Mouse (Mus musculus): ENCODE measurements around the gene Kcnc1. TPM values are rescaled to one million over a fixed set of nuclear protein-coding genes. Genes with fewer than 3 reads are reported as not detected.
A peak's percentile ranks its signal among the peaks of the same experiment; 100 is the strongest.

Gene Kcnc1
- polyA plus RNA-seq, 1 experiment = 28.9 TPM

- peak; percentile 93 for DNase-seq (ENCODE audit: low read depth)
- no peak for TF ChIP-seq CTCF (IDR thresholded peaks at IDR 0.05; ENCODE audit: borderline replicate concordance, extremely low read depth, insufficient read depth, insufficient read length)
- no peak for TF ChIP-seq POLR2A (IDR thresholded peaks at IDR 0.05; ENCODE audit: borderline replicate concordance, extremely low read depth, insufficient read depth, insufficient read length, poor library complexity, severe bottlenecking)
Observed at GRCm38 (mm10) chr7:46453930-46454679, 57.8 kb downstream of the Kcnc1 start.

- TF ChIP-seq POLR2A (IDR thresholded peaks at IDR 0.05; ENCODE audit: borderline replicate concordance, extremely low read depth, insufficient read depth, insufficient read length, poor library complexity, severe bottlenecking) (no peak), CTCF (IDR thresholded peaks at IDR 0.05; ENCODE audit: borderline replicate concordance, extremely low read depth, insufficient read depth, insufficient read length) (no peak)
- no peak for DNase-seq (ENCODE audit: low read depth)
Observed at GRCm38 (mm10) chr7:46457889-46458288, 61.6 kb downstream of the Kcnc1 start.

- peak; percentile 63 for DNase-seq (ENCODE audit: low read depth)
- TF ChIP-seq POLR2A (IDR thresholded peaks at IDR 0.05; ENCODE audit: borderline replicate concordance, extremely low read depth, insufficient read depth, insufficient read length, poor library complexity, severe bottlenecking) = no peak
- TF ChIP-seq CTCF (IDR thresholded peaks at IDR 0.05; ENCODE audit: borderline replicate concordance, extremely low read depth, insufficient read depth, insufficient read length) = no peak
Observed at GRCm38 (mm10) chr7:46459200-46459599, 62.9 kb downstream of the Kcnc1 start.

- DNase-seq (ENCODE audit: low read depth) = peak; percentile 27
- TF ChIP-seq POLR2A (IDR thresholded peaks at IDR 0.05; ENCODE audit: borderline replicate concordance, extremely low read depth, insufficient read depth, insufficient read length, poor library complexity, severe bottlenecking) (no peak), CTCF (IDR thresholded peaks at IDR 0.05; ENCODE audit: borderline replicate concordance, extremely low read depth, insufficient read depth, insufficient read length) (no peak)
Observed at GRCm38 (mm10) chr7:46459605-46460245, 63.4 kb downstream of the Kcnc1 start.

- peak; percentile 30 for DNase-seq (ENCODE audit: low read depth)
- TF ChIP-seq CTCF (IDR thresholded peaks at IDR 0.05; ENCODE audit: borderline replicate concordance, extremely low read depth, insufficient read depth, insufficient read length) = no peak
- TF ChIP-seq POLR2A (IDR thresholded peaks at IDR 0.05; ENCODE audit: borderline replicate concordance, extremely low read depth, insufficient read depth, insufficient read length, poor library complexity, severe bottlenecking) = no peak
Observed at GRCm38 (mm10) chr7:46462287-46462686, 66.0 kb downstream of the Kcnc1 start.

GRCm38 (mm10) chr7:46463136-46463535 lies 66.8 kb downstream of the Kcnc1 start:
- TF ChIP-seq POLR2A (IDR thresholded peaks at IDR 0.05; ENCODE audit: borderline replicate concordance, extremely low read depth, insufficient read depth, insufficient read length, poor library complexity, severe bottlenecking) (no peak), CTCF (IDR thresholded peaks at IDR 0.05; ENCODE audit: borderline replicate concordance, extremely low read depth, insufficient read depth, insufficient read length) (no peak)

GRCm38 (mm10) chr7:46466422-46466981 lies 70.2 kb downstream of the Kcnc1 start:
- no peak for DNase-seq (ENCODE audit: low read depth)
- no peak for TF ChIP-seq CTCF (IDR thresholded peaks at IDR 0.05; ENCODE audit: borderline replicate concordance, extremely low read depth, insufficient read depth, insufficient read length)
- no peak for TF ChIP-seq POLR2A (IDR thresholded peaks at IDR 0.05; ENCODE audit: borderline replicate concordance, extremely low read depth, insufficient read depth, insufficient read length, poor library complexity, severe bottlenecking)

More at GRCm38 (mm10) chr7:46463136-46463535, 66.8 kb downstream of the Kcnc1 start:
- no peak for DNase-seq (ENCODE audit: low read depth)

GRCm38 (mm10) chr7:46469542-46469941 lies 73.2 kb downstream of the Kcnc1 start:
- TF ChIP-seq POLR2A (IDR thresholded peaks at IDR 0.05; ENCODE audit: borderline replicate concordance, extremely low read depth, insufficient read depth, insufficient read length, poor library complexity, severe bottlenecking) (no peak), CTCF (IDR thresholded peaks at IDR 0.05; ENCODE audit: borderline replicate concordance, extremely low read depth, insufficient read depth, insufficient read length) (no peak)
- DNase-seq (ENCODE audit: low read depth) = no peak

- no peak for TF ChIP-seq POLR2A (IDR thresholded peaks at IDR 0.05; ENCODE audit: borderline replicate concordance, extremely low read depth, insufficient read depth, insufficient read length, poor library complexity, severe bottlenecking)
- TF ChIP-seq CTCF (IDR thresholded peaks at IDR 0.05; ENCODE audit: borderline replicate concordance, extremely low read depth, insufficient read depth, insufficient read length) = no peak
- DNase-seq (ENCODE audit: low read depth) = no peak
Observed at GRCm38 (mm10) chr7:46471054-46471737, 74.9 kb downstream of the Kcnc1 start.

GRCm38 (mm10) chr7:46473141-46473540 lies 76.8 kb downstream of the Kcnc1 start:
- TF ChIP-seq POLR2A (IDR thresholded peaks at IDR 0.05; ENCODE audit: borderline replicate concordance, extremely low read depth, insufficient read depth, insufficient read length, poor library complexity, severe bottlenecking) (no peak), CTCF (IDR thresholded peaks at IDR 0.05; ENCODE audit: borderline replicate concordance, extremely low read depth, insufficient read depth, insufficient read length) (no peak)
- DNase-seq (ENCODE audit: low read depth) = no peak

GRCm38 (mm10) chr7:46475464-46475863 lies 79.2 kb downstream of the Kcnc1 start:
- peak; percentile 63 for DNase-seq (ENCODE audit: low read depth)
- TF ChIP-seq POLR2A (IDR thresholded peaks at IDR 0.05; ENCODE audit: borderline replicate concordance, extremely low read depth, insufficient read depth, insufficient read length, poor library complexity, severe bottlenecking) (no peak), CTCF (IDR thresholded peaks at IDR 0.05; ENCODE audit: borderline replicate concordance, extremely low read depth, insufficient read depth, insufficient read length) (no peak)

Measured in brain, embryonic 14.5 days (tissue).